Mouse (Mus musculus) liver, embryonic 11.5 days (tissue): ENCODE data around the gene Faah. TPM values are rescaled to one million over a fixed set of nuclear protein-coding genes. Genes with fewer than 3 reads are reported as not detected.

Experiments used
- ATAC-seq: fragments of 200-750 bp; cut with Nextera tagmentation; replicated peaks from 2 replicates; pipeline ENCODE4 v1.8.0; 2017; ENCODE audit warnings: moderate number of reproducible peaks, mild to moderate bottlenecking, moderate TSS enrichment, moderate library complexity; ENCODE audit not compliant: low FRiP score
- DNase-seq: peaks from one replicate; pipeline ENCODE4 v3.0.0-alpha.2; 2017; ENCODE audit warnings: low spot score
- H3K27ac ChIP-seq: fragments of 300-500 bp; sonication (generic); 2 replicates; pipeline ENCODE4 v1.5.1; 2014; ENCODE audit warnings: mild to moderate bottlenecking, low read depth, low read length, control low read depth
- H3K27me3 ChIP-seq: fragments of 300-500 bp; sonication (generic); replicated peaks from 2 replicates; pipeline ENCODE4 v1.6.1; 2014; ENCODE audit warnings: low read length, mixed read lengths; ENCODE audit not compliant: control insufficient read depth, insufficient read depth
- H3K36me3 ChIP-seq: fragments of 300-500 bp; sonication (generic); 2 replicates; pipeline ENCODE4 v1.6.1; 2014; ENCODE audit warnings: mild to moderate bottlenecking, low read length, moderate library complexity, mixed read lengths; ENCODE audit not compliant: control insufficient read depth, insufficient read depth
- H3K4me1 ChIP-seq: fragments of 300-500 bp; sonication (generic); replicated peaks from 2 replicates; pipeline ENCODE4 v1.6.1; 2014; ENCODE audit warnings: low read length, mixed read lengths; ENCODE audit not compliant: control insufficient read depth, insufficient read depth
- H3K4me2 ChIP-seq: fragments of 300-500 bp; sonication (generic); 2 replicates; pipeline ENCODE4 v1.6.1; 2014; ENCODE audit warnings: mild to moderate bottlenecking, control low read depth, moderate library complexity
- H3K4me3 ChIP-seq: fragments of 300-500 bp; sonication (generic); 2 replicates; pipeline ENCODE4 v1.5.1; 2014; ENCODE audit warnings: low read depth, low read length, control low read depth
- H3K9ac ChIP-seq: fragments of 300-500 bp; sonication (generic); 2 replicates; pipeline ENCODE4 v1.6.1; 2014; ENCODE audit warnings: low read depth, low read length, control low read depth
- H3K9me3 ChIP-seq: fragments of 300-500 bp; sonication (generic); 2 replicates; pipeline ENCODE4 v1.6.1; 2016; ENCODE audit warnings: low read length, inconsistent platforms, mixed read lengths; ENCODE audit not compliant: control insufficient read depth
- WGBS: fragments of 180-500 bp; shearing (Covaris S2); extraction: QIAGEN DNeasy Blood & Tissue Kit; methylation state at CpG from one replicate; pipeline ENCODE4 v1.1.7; 2014; 5-methylcytosine and 5-hydroxymethylcytosine counted together
- polyA plus RNA-seq: library from polyadenylated mRNA; unstranded; fragments of >200 nt; fragmentation: Nextera tagmentation; extraction: Ambion mirVana; gene quantifications from 2 replicates; pipeline ENCODE4 v1.2.1, GENCODE M21; 2014

The Faah gene
- polyA plus RNA-seq, 1 experiment from 2014 or later = 3.9 TPM

DNA sequence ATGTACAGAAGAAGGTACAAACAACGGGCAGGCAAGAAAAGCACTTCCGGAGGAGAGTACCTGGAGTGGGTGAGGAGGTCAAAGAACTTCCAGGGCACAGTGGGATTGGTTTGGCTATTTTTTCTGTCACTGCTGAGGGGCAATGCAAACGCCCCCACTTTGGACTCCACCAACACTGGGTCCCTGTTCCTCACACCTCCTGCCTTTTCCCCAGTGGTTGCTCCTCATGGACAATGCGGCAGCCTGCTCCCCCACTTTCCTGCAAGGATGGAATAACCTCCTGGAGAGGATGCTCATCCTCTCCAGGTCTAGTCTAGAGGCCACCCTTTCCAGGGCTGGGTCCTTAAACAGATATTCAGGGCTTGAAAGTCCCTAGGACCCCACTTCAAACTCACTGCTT lies 38.8 kb downstream of the Faah start:
- ATAC-seq = no peak
- Histone ChIP-seq H3K36me3 (no peaks in the 10 kb centered on the region), H3K9me3 (no peaks in the 10 kb centered on the region), H3K4me2 (no peak overlapping the region), H3K27me3 (peaks cover 68% of the 10 kb centered on the region), H3K27ac (no peak overlapping the region), H3K4me3 (no peak overlapping the region), H3K4me1 (0 out of 2 replicates have a peak, but pooled peaks cover 2% of the 10 kb centered on the region), H3K9ac (no peak overlapping the region)
- DNase-seq = no peak
- 22% methylated on average over 4 of the region's 4 CpGs for WGBS

- Histone ChIP-seq H3K27me3 (peaks cover 80% of the 10 kb centered on the region), H3K4me3 (no peak overlapping the region), H3K9me3 (no peaks in the 10 kb centered on the region), H3K4me2 (no peak overlapping the region), H3K9ac (no peak overlapping the region), H3K36me3 (no peaks in the 10 kb centered on the region), H3K27ac (no peak overlapping the region), H3K4me1 (no peaks in the 10 kb centered on the region)
- DNase-seq (no peak), ATAC-seq (no peak)
- 51% methylated on average over 24 of the region's 24 CpGs for WGBS
Observed at GRCm38 (mm10) chr4:115972543-115972942, 45.2 kb downstream of the Faah start.

DNA sequence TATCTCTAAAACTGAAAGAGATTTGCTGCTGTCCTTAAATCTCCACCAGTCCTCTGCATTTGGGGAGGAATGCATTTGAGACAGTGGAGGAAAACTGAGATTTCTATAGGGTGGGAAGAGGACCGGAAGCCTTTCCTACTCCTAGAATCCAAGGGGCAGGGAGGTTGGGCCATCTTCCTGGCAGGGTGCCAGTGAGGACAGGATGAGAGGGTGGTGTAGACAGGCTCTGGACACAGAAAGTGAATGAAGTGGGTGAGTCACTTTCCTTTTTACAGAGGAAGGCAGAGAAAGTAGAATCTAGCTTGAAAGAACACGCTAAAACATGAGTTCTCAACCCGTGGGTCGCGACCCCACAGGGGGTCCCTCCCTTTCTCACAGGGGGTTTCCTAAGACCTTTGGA lies 53.3 kb downstream of the Faah start:
- no peak overlapping the region for H3K27ac ChIP-seq
- no peak overlapping the region for H3K4me3 ChIP-seq
- 11% methylated on average over 5 of the region's 5 CpGs for WGBS
- H3K4me2 ChIP-seq = no peak overlapping the region
- H3K4me1 ChIP-seq = no peaks in the 10 kb centered on the region
- ATAC-seq (no peak), DNase-seq (no peak)
- H3K36me3 ChIP-seq = no peaks in the 10 kb centered on the region
- H3K9me3 ChIP-seq = no peaks in the 10 kb centered on the region
- H3K27me3 ChIP-seq = peaks cover 87% of the 10 kb centered on the region
- H3K9ac ChIP-seq = no peak overlapping the region

- Histone ChIP-seq H3K9me3 (no peaks in the 10 kb centered on the region), H3K27me3 (peaks cover 87% of the 10 kb centered on the region), H3K4me2 (no peak overlapping the region), H3K27ac (no peak overlapping the region), H3K9ac (no peak overlapping the region), H3K4me3 (no peak overlapping the region), H3K4me1 (no peaks in the 10 kb centered on the region), H3K36me3 (no peaks in the 10 kb centered on the region)
- DNase-seq = no peak
- no peak for ATAC-seq
- 14% methylated on average over 6 of the region's 6 CpGs for WGBS
Observed at GRCm38 (mm10) chr4:115963751-115964150, 54.0 kb downstream of the Faah start.

GRCm38 (mm10) chr4:115962671-115963412 lies 54.9 kb downstream of the Faah start:
- peak overlapping the region; percentile 79 for H3K4me2 ChIP-seq
- DNase-seq = peak; percentile 58
- H3K27me3 ChIP-seq = peaks cover 86% of the 10 kb centered on the region
- WGBS = 1% methylated on average over 79 of the region's 79 CpGs
- no peak overlapping the region for H3K27ac ChIP-seq
- ATAC-seq = peak; percentile 34; the same call in 1 of the 2 replicates
- peak overlapping the region; percentile 55 for H3K4me3 ChIP-seq
- H3K36me3 ChIP-seq = no peaks in the 10 kb centered on the region
- H3K9ac ChIP-seq = peak overlapping the region; percentile 44; the same call in 1 of the 2 replicates
- no peaks in the 10 kb centered on the region for H3K9me3 ChIP-seq
- H3K4me1 ChIP-seq = no peaks in the 10 kb centered on the region

DNA sequence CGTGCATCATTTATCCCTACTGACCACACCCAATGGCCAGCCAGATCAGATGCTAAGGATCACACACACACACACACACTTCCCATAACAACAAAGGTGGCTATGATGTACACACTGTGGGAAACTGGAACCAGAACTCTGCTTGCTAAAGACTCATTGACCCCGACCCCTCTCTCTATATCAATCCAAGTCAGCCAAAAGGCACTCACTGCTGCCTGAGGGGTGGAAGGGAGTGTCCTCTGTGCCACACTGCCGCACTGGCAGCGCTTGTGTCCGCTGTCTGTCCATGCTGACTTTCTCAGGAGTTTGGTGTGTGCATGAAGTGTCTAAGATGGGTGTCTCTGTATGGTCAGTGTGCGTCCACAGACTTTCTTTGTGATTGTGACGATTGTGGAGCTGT lies 55.7 kb downstream of the Faah start:
- Histone ChIP-seq H3K4me3 (no peak overlapping the region), H3K27ac (no peak overlapping the region), H3K4me1 (no peaks in the 10 kb centered on the region), H3K4me2 (no peak overlapping the region; the same call in 1 of the 2 replicates), H3K27me3 (peaks cover 84% of the 10 kb centered on the region), H3K36me3 (no peaks in the 10 kb centered on the region), H3K9me3 (no peaks in the 10 kb centered on the region), H3K9ac (no peak overlapping the region)
- WGBS = 16% methylated on average over 7 of the region's 7 CpGs
- ATAC-seq = no peak
- no peak for DNase-seq

- H3K4me3 ChIP-seq = no peak overlapping the region
- no peaks in the 10 kb centered on the region; the same call in 1 of the 2 replicates for H3K4me1 ChIP-seq
- H3K4me2 ChIP-seq = no peak overlapping the region
- no peaks in the 10 kb centered on the region for H3K9me3 ChIP-seq
- no peak overlapping the region for H3K27ac ChIP-seq
- H3K27me3 ChIP-seq = peaks cover 87% of the 10 kb centered on the region
- ATAC-seq = no peak
- H3K36me3 ChIP-seq = no peaks in the 10 kb centered on the region
- no peak for DNase-seq
- no peak overlapping the region for H3K9ac ChIP-seq
Observed at GRCm38 (mm10) chr4:115959546-115959945, 58.2 kb downstream of the Faah start.

GRCm38 (mm10) chr4:115955494-115955775 lies 62.3 kb downstream of the Faah start:
- DNase-seq (no peak), ATAC-seq (no peak)
- Histone ChIP-seq H3K27me3 (peaks cover 84% of the 10 kb centered on the region), H3K4me3 (no peak overlapping the region), H3K27ac (no peak overlapping the region), H3K4me1 (no peaks in the 10 kb centered on the region; the same call in 1 of the 2 replicates), H3K4me2 (no peak overlapping the region), H3K36me3 (no peaks in the 10 kb centered on the region), H3K9ac (no peak overlapping the region), H3K9me3 (no peaks in the 10 kb centered on the region)
- WGBS = 9% methylated on average over 3 of the region's 3 CpGs
